Mouse (Mus musculus) CH12.LX (cell line): ENCODE data around the gene Runx2.

Experiments used
- CHD1 ChIP-seq: IDR thresholded peaks from 2 replicates; pipeline ENCODE4 v1.6.1; 2012; ENCODE audit warnings: low read depth, low read length, improper control_type of control experiment, inconsistent platforms
- CTCF ChIP-seq, 2 experiments: IDR thresholded peaks in 1 of 2; conservative IDR thresholded peaks in 1 of 2; 2 replicates each; pipeline ENCODE4 v1.5.1; 2011 to 2012; ENCODE audit warnings: low read depth in 2 of 2, low read length in 2 of 2, improper control_type of control experiment in 1 of 2, inconsistent platforms in 1 of 2, mild to moderate bottlenecking in 1 of 2, moderate library complexity in 1 of 2
- ETS1 ChIP-seq: conservative IDR thresholded peaks from 2 replicates; pipeline ENCODE4 v1.6.1; 2012; ENCODE audit warnings: low read depth, mild to moderate bottlenecking, inconsistent platforms, low read length, improper control_type of control experiment, moderate library complexity
- MAZ ChIP-seq: IDR thresholded peaks from 2 replicates; pipeline ENCODE4 v1.6.1; 2012; ENCODE audit warnings: low read depth, mild to moderate bottlenecking, inconsistent platforms, low read length, improper control_type of control experiment, moderate library complexity
- MEF2A ChIP-seq: IDR thresholded peaks from 2 replicates; pipeline ENCODE4 v1.6.1; 2014; ENCODE audit warnings: low read depth, mild to moderate bottlenecking, inconsistent platforms, low read length, improper control_type of control experiment, borderline replicate concordance
- MXI1 ChIP-seq: IDR thresholded peaks from 2 replicates; pipeline ENCODE4 v1.6.1; 2011; ENCODE audit warnings: mild to moderate bottlenecking, low read depth, low read length, improper control_type of control experiment
- POLR2A ChIP-seq: IDR thresholded peaks from 2 replicates; pipeline ENCODE4 v1.6.1; 2011; ENCODE audit warnings: low read depth, mild to moderate bottlenecking, improper control_type of control experiment, low read length
- SMC3 ChIP-seq: IDR thresholded peaks from 2 replicates; pipeline ENCODE4 v1.6.1; 2011; ENCODE audit warnings: low read depth, low read length, improper control_type of control experiment
- TCF12 ChIP-seq: IDR thresholded peaks from 2 replicates; pipeline ENCODE4 v1.6.1; 2014; ENCODE audit warnings: low read depth, mild to moderate bottlenecking, inconsistent platforms, low read length, improper control_type of control experiment
- UBTF ChIP-seq: IDR thresholded peaks from 2 replicates; pipeline ENCODE4 v1.6.1; 2012; ENCODE audit warnings: low read depth, mild to moderate bottlenecking, inconsistent platforms, low read length, improper control_type of control experiment, moderate library complexity
- USF1 ChIP-seq: IDR thresholded peaks from 2 replicates; pipeline ENCODE4 v1.6.1; 2014; ENCODE audit warnings: low read depth, mild to moderate bottlenecking, inconsistent platforms, low read length, improper control_type of control experiment
- USF2 ChIP-seq: conservative IDR thresholded peaks from 2 replicates; pipeline ENCODE4 v1.6.1; 2011; ENCODE audit warnings: low read depth, low read length, improper control_type of control experiment
- ZNF384 ChIP-seq: IDR thresholded peaks from 2 replicates; pipeline ENCODE4 v1.6.1; 2012; ENCODE audit warnings: low read depth, low read length, improper control_type of control experiment, inconsistent platforms

DNA sequence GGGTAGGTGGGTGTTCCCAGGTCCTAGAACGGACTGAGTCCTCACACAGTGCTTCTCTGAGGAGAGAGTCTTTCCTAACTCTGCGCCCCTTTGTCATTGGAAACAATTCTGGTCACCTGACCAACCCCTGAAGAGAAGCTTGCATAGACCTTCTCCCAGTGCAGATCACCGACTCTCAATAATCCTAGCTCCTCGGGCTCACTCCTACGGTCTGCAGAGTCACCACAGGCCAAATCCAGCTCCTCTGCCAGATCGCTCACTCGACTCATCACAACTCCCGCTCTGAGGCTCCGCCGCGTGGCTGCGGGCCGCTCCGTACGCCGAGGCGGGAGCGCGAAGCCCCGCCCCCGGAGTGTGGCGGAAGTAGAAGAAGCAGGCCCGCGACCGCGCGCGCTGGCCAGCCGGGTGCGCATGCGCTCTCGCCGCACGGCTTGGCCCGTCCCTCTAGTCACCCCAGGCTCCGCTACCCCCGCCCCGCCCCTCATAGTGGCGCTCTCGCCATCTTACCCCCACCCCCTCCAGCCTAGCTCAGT is 37.8 kb downstream of the Runx2 start, which contains the start of gene Supt3:
- TF ChIP-seq CHD1 (no peak), CTCF (conservative IDR thresholded peaks at IDR 0.05 in 1 of 2, IDR thresholded peaks at IDR 0.05 in 1 of 2; ENCODE audit: low read depth in 2 of 2, low read length in 2 of 2) (peak in 1 of 2 experiments; percentile 40; a peak in 2 of 4 replicates), USF2 (peak; percentile 59), TCF12 (peak; percentile 75), SMC3 (peak; percentile 48), ZNF384 (no peak), ETS1 (no peak), USF1 (peak; percentile 75), UBTF (no peak), MXI1 (peak; percentile 91), POLR2A (peak; percentile 86), MEF2A (no peak), MAZ (peak; percentile 53; the same call in 1 of the 2 replicates)
